Mouse (Mus musculus) neural tube, embryonic 14.5 days (tissue): ENCODE measurements around the gene Dvl1. TPM values are rescaled to one million over a fixed set of nuclear protein-coding genes. Genes with fewer than 3 reads are reported as not detected.
A peak's percentile ranks its signal among the peaks of the same experiment; 100 is the strongest.

Experiments
- ATAC-seq: fragments of 200-750 bp; cut with Nextera tagmentation; 2 replicates; pipeline ENCODE4 v1.8.0; 2017; ENCODE audit warnings: low read depth, mild to moderate bottlenecking, moderate TSS enrichment, moderate library complexity
- H3K27ac ChIP-seq: fragments of 300-500 bp; sonication (generic); 2 replicates; pipeline ENCODE4 v1.5.1; 2014; ENCODE audit warnings: low read depth, mild to moderate bottlenecking, control low read depth, low read length, moderate library complexity, mixed read lengths
- H3K27me3 ChIP-seq: fragments of 300-500 bp; sonication (generic); 2 replicates; pipeline ENCODE4 v1.6.1; 2014; ENCODE audit warnings: low read length; ENCODE audit not compliant: control insufficient read depth, insufficient read depth
- H3K36me3 ChIP-seq: fragments of 300-500 bp; sonication (generic); 2 replicates; pipeline ENCODE4 v1.6.1; 2014; ENCODE audit warnings: low read length, mixed read lengths; ENCODE audit not compliant: control insufficient read depth, insufficient read depth
- H3K4me1 ChIP-seq: fragments of 300-500 bp; sonication (generic); 2 replicates; pipeline ENCODE4 v1.6.1; 2014; ENCODE audit warnings: low read length; ENCODE audit not compliant: control insufficient read depth, insufficient read depth
- H3K4me2 ChIP-seq: fragments of 300-500 bp; sonication (generic); 2 replicates; pipeline ENCODE4 v1.6.1; 2014; ENCODE audit warnings: mild to moderate bottlenecking, low read depth, low read length, control low read depth
- H3K4me3 ChIP-seq: fragments of 300-500 bp; sonication (generic); 2 replicates; pipeline ENCODE4 v1.5.1; 2014; ENCODE audit warnings: low read depth, low read length, control low read depth, mixed read lengths
- H3K9ac ChIP-seq: fragments of 300-500 bp; sonication (generic); replicated peaks from 2 replicates; pipeline ENCODE4 v1.6.1; 2014; ENCODE audit warnings: low read depth, mild to moderate bottlenecking, control low read depth, low read length, mixed read lengths
- H3K9me3 ChIP-seq: fragments of 300-500 bp; sonication (generic); 2 replicates; pipeline ENCODE4 v1.6.1; 2016; ENCODE audit warnings: low read length; ENCODE audit not compliant: control insufficient read depth
- WGBS: fragments of 180-500 bp; shearing (Covaris S2); extraction: QIAGEN DNeasy Blood & Tissue Kit; methylation state at CpG from one replicate; pipeline ENCODE4 v1.1.7; 2014; 5-methylcytosine and 5-hydroxymethylcytosine counted together
- polyA plus RNA-seq: library from polyadenylated mRNA; unstranded; fragments of >200 nt; fragmentation: Nextera tagmentation; extraction: Ambion mirVana; gene quantifications from 2 replicates; pipeline ENCODE4 v1.2.1, GENCODE M21; 2014

The Dvl1 gene
- polyA plus RNA-seq, 1 experiment from 2014 or later = 16.1 TPM

- H3K9ac ChIP-seq = no peak overlapping the region
- ATAC-seq = no peak
- no peaks in the 10 kb centered on the region for H3K4me1 ChIP-seq
- 91% methylated on average over 3 of the region's 3 CpGs for WGBS
- H3K27me3 ChIP-seq = no peaks in the 10 kb centered on the region
- H3K36me3 ChIP-seq = peaks cover 59% of the 10 kb centered on the region
- H3K4me2 ChIP-seq = no peak overlapping the region
- H3K4me3 ChIP-seq = no peak overlapping the region
- H3K27ac ChIP-seq = no peak overlapping the region
- H3K9me3 ChIP-seq = no peaks in the 10 kb centered on the region
These were observed 9.7 kb downstream of the Dvl1 start for GRCm38 (mm10) chr4:155856881-155857280.

GRCm38 (mm10) chr4:155859318-155859717 is 12.1 kb downstream of the Dvl1 start:
- Histone ChIP-seq H3K36me3 (peaks cover 59% of the 10 kb centered on the region), H3K4me2 (no peak overlapping the region), H3K27me3 (no peaks in the 10 kb centered on the region), H3K27ac (no peak overlapping the region), H3K4me3 (no peak overlapping the region), H3K4me1 (no peaks in the 10 kb centered on the region), H3K9me3 (no peaks in the 10 kb centered on the region), H3K9ac (no peak overlapping the region)
- WGBS = 33% methylated on average over 13 of the region's 13 CpGs
- ATAC-seq = no peak

DNA sequence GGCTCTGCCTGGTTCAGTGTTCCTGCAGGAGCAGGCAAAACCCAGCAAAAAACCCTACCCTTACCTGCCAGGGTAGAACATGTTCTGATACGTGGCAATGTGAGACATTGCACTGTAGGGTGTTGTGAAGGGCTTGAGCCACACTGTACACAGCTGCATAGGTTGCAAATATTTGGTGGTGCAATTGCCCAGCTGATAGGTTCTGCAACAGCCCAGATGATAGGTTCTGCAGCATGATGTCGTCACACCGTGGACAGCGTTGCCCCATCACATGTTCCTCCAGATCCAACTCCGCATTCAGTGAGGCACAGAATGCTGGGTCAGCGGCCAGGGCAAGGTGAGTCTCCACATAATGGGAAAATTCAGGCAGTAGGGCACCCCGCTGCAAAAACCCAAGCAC is 14.6 kb downstream of the Dvl1 start:
- Histone ChIP-seq H3K36me3 (peaks cover 49% of the 10 kb centered on the region), H3K4me3 (no peak overlapping the region), H3K27me3 (no peaks in the 10 kb centered on the region), H3K4me1 (no peaks in the 10 kb centered on the region), H3K9me3 (no peaks in the 10 kb centered on the region), H3K4me2 (no peak overlapping the region), H3K9ac (no peak overlapping the region), H3K27ac (no peak overlapping the region)
- 95% methylated on average over 7 of the region's 7 CpGs for WGBS
- ATAC-seq = no peak

GRCm38 (mm10) chr4:155863001-155863400 is 15.8 kb downstream of the Dvl1 start, which contains the start of gene Tas1r3:
Tas1r3 (minus strand) TSS chr4:155863362.
- Histone ChIP-seq H3K36me3 (peaks cover 42% of the 10 kb centered on the region), H3K9ac (no peak within 1 kb of the TSS), H3K4me1 (no peaks in the 10 kb centered on the region), H3K4me3 (no peak within 1 kb of the TSS), H3K27me3 (no peaks in the 10 kb centered on the region), H3K4me2 (no peak within 1 kb of the TSS), H3K27ac (no peak within 1 kb of the TSS), H3K9me3 (no peaks in the 10 kb centered on the region)
- no peak for ATAC-seq
- 80% methylated on average over 5 of the region's 5 CpGs for WGBS

DNA sequence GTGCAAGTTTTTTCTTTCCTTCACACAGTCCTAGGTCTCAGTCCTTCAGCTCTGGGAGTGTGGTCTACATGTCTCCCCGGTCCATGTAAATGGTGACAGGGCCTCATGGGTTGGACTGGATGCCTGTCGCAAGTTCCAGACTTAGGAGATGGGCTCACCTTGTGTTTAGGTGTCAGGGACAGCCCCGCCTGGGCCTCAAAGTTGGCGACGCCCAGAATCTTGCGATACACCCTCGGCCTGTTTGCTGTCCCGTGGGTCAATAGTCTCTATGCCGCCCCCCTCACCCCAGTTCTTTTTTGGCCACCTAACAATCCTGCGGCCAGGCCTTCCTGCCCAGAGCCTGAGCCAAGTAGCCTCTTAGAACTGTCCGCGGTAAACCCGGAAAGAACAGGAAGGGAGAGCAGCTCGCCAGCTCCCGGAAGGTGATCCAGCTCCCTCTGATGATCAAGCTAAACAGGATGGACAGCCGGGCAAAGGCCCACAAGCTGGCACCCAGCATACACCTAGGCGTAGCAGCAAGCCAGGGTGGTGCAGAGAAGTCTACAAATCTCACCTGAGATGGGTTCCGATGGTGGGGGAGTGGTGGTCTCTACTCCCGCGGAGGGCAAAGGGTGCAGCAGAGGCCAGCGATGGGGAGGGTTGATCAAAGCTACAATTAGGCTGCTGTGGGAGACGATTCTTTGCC is 21.6 kb downstream of the Dvl1 start:
- peaks cover 27% of the 10 kb centered on the region for H3K36me3 ChIP-seq
- H3K4me1 ChIP-seq = peaks cover 14% of the 10 kb centered on the region; the same call in 1 of the 2 replicates
- 12% methylated on average over 22 of the region's 22 CpGs for WGBS
- H3K4me3 ChIP-seq = peak overlapping the region; percentile 69
- no peak overlapping the region; the same call in 1 of the 2 replicates for H3K27ac ChIP-seq
- H3K27me3 ChIP-seq = no peaks in the 10 kb centered on the region
- H3K9me3 ChIP-seq = no peaks in the 10 kb centered on the region
- peak overlapping the region; percentile 72 for H3K9ac ChIP-seq
- peak; percentile 60 for ATAC-seq
- peak overlapping the region; percentile 89 for H3K4me2 ChIP-seq

DNA sequence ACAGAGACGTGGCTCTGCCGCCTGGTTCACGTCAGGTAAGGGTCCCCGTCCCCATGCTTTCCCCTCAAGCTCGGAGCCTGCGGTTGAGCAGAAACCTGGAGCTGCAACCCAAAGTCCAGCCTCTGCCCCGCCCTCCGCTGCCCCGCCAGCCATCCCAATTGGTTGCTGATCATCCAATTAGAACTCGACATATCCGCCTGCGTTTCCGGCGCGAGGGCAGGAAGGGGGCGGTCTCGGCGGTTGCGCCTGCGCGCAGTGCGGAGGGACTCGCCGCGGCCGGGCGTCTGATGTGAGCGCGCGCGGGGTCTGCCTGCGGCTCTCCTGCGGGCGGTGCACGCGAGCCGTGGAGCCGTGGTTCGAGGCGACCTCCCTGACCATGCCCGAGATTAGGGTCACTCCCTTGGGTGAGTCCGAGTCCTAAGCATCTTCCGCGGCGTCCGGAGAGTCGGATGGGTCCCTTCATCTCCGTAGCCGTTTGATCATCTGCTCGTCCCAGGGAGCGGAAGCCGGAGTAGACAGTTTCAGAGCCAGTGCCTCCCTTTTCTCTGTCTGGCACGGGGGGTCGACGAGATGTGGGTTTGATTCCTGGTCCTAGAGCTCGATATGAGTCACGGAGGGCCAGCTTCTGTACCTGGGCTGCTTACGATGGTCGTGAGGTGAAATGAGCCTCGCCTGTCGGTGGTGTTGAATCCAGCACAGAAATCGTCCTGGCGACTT is 22.3 kb downstream of the Dvl1 start, which contains the start of the genes Cptp and Ints11:
TSS of gene Cptp (minus strand) at position 124 of the 717 bp plus-strand sequence.
TSS of gene Ints11 (plus strand) at position 230 of the 717 bp plus-strand sequence.
- H3K36me3 ChIP-seq = peaks cover 28% of the 10 kb centered on the region
- peak; percentile 96 for ATAC-seq
- peak within 1 kb of the TSS; percentile 69 for H3K4me3 ChIP-seq
- H3K27ac ChIP-seq = peak within 1 kb of the TSS; percentile 70
- H3K4me1 ChIP-seq = peaks cover 14% of the 10 kb centered on the region; the same call in 1 of the 2 replicates
- H3K9ac ChIP-seq = peak within 1 kb of the TSS; percentile 72
- no peaks in the 10 kb centered on the region for H3K27me3 ChIP-seq
- peak within 1 kb of the TSS; percentile 89 for H3K4me2 ChIP-seq
- no peaks in the 10 kb centered on the region for H3K9me3 ChIP-seq
- under 1% methylated on average over 55 of the region's 63 CpGs for WGBS

- peaks cover 33% of the 10 kb centered on the region for H3K36me3 ChIP-seq
- H3K4me2 ChIP-seq = no peak overlapping the region
- no peaks in the 10 kb centered on the region for H3K27me3 ChIP-seq
- 95% methylated on average over 7 of the region's 7 CpGs for WGBS
- no peaks in the 10 kb centered on the region for H3K9me3 ChIP-seq
- H3K4me3 ChIP-seq = no peak overlapping the region
- ATAC-seq = no peak
- H3K9ac ChIP-seq = no peak overlapping the region
- H3K4me1 ChIP-seq = peaks cover 14% of the 10 kb centered on the region; the same call in 1 of the 2 replicates
- no peak overlapping the region for H3K27ac ChIP-seq
These were observed 24.2 kb downstream of the Dvl1 start for GRCm38 (mm10) chr4:155871404-155871803.

DNA sequence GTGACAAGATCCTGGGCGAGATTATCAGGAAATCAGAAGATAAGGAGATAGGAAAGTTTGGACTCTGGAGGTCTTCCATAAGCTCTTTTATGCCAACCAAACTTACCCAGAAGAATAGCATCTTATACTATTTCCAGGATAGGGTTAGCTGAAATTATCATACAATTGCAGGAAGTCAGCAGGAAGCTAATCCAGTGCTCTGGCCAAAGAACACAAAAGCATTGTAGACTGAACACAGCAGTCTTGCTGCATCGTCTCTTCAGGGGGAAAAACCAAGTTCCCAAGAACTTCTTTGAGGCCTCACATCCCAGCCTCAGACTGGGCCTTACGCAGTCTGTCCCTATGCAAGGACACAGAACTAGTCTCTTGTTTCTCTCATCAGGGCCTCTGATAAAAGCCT is 36.4 kb downstream of the Dvl1 start:
- Histone ChIP-seq H3K9me3 (no peaks in the 10 kb centered on the region), H3K27me3 (no peaks in the 10 kb centered on the region), H3K4me1 (no peaks in the 10 kb centered on the region), H3K9ac (no peak overlapping the region), H3K27ac (no peak overlapping the region), H3K4me2 (no peak overlapping the region), H3K4me3 (no peak overlapping the region), H3K36me3 (peaks cover 44% of the 10 kb centered on the region)
- 84% methylated on average over 3 of the region's 3 CpGs for WGBS
- no peak for ATAC-seq

- no peak for ATAC-seq
- no peaks in the 10 kb centered on the region for H3K9me3 ChIP-seq
- H3K36me3 ChIP-seq = peaks cover 55% of the 10 kb centered on the region
- H3K4me1 ChIP-seq = peaks cover 10% of the 10 kb centered on the region
- H3K4me3 ChIP-seq = no peak overlapping the region
- no peak overlapping the region for H3K4me2 ChIP-seq
- no peaks in the 10 kb centered on the region for H3K27me3 ChIP-seq
- H3K9ac ChIP-seq = no peak overlapping the region
- H3K27ac ChIP-seq = no peak overlapping the region
- WGBS = over 99% methylated on average over 5 of the region's 5 CpGs
These were observed 39.1 kb downstream of the Dvl1 start for GRCm38 (mm10) chr4:155886330-155886729.
